Mouse (Mus musculus) macrophage (primary cell): Measurements from ENCODE around the gene Aqp7. TPM values are rescaled to one million over a fixed set of nuclear protein-coding genes. Genes with fewer than 3 reads are reported as not detected.
"Not testable (repeated sequence)": the region's sequence is repeated elsewhere in the genome, so short reads cannot be mapped to it uniquely, and the experiment has no call there.

ENCODE experiments used
- H3K27ac ChIP-seq: fragments of 350-480 bp; formaldehyde crosslinking; 2 replicates; pipeline ENCODE4 v1.9.0; 2021
- H3K36me3 ChIP-seq: fragments of 350-480 bp; formaldehyde crosslinking; 2 replicates; pipeline ENCODE4 v1.9.0; 2021; ENCODE audit errors: inconsistent target
- H3K4me3 ChIP-seq: fragments of 350-480 bp; formaldehyde crosslinking; 2 replicates; pipeline ENCODE4 v1.9.0; 2021; ENCODE audit errors: inconsistent target
- H3K79me2 ChIP-seq: fragments of 350-480 bp; formaldehyde crosslinking; 2 replicates; pipeline ENCODE4 v1.9.0; 2021; ENCODE audit errors: inconsistent target
- WGBS: methylation state at CpG from one replicate; pipeline ENCODE4 v1.1.7; 2026; ENCODE audit warnings: inconsistent platforms; ENCODE audit not compliant: missing documents; 5-methylcytosine and 5-hydroxymethylcytosine counted together
- polyA plus RNA-seq: library from polyadenylated mRNA; stranded (reverse); fragments of 250-400 nt; gene quantifications from 3 replicates; pipeline ENCODE4 v1.2.4, GENCODE M21; 2018; ENCODE audit warnings: inconsistent platforms
- total RNA-seq, 78 experiments: library from RNA; depleted of rRNA; stranded (reverse); fragments of 250-400 nt; gene quantifications; 1 replicate in 9 of 78; 2 replicates in 24 of 78; 3 replicates in 43 of 78; 4 replicates in 2 of 78; pipeline ENCODE4 v1.2.4; 2018; ENCODE audit warnings: inconsistent platforms in 56 of 78

The Aqp7 gene
- under 1 TPM in 2 of 26 experiments, not detected in 24; 0.26 to 0.53 TPM for total RNA-seq (2018; cell fraction: chromatin; rRNA removed)
- total RNA-seq (2018; cell fraction: cytosol; rRNA removed): not detected
- under 1 TPM in 1 of 26 experiments, not detected in 25; 0.28 TPM for total RNA-seq (2018; cell fraction: nucleus; rRNA removed)
- polyA plus RNA-seq: not detected in 3 replicates

- H3K4me3 ChIP-seq: no peak within 1 kb of the TSS
- no peaks in the 10 kb centered on the region for H3K79me2 ChIP-seq
- no peaks in the 10 kb centered on the region for H3K36me3 ChIP-seq
- no peak within 1 kb of the TSS for H3K27ac ChIP-seq
- WGBS: 81% methylated on average over 9 of the region's 9 CpGs
Observed at GRCm38 (mm10) chr4:41047524-41048271, at the start of gene Aqp7. Aqp7 (minus strand) TSS chr4:41048139.

- WGBS: 40% methylated on average over 13 of the region's 13 CpGs
- Histone ChIP-seq H3K27ac (no peak overlapping the region), H3K36me3 (no peaks in the 10 kb centered on the region), H3K79me2 (no peaks in the 10 kb centered on the region), H3K4me3 (no peak overlapping the region)
Observed at GRCm38 (mm10) chr4:41097381-41097780, 49.4 kb upstream of the Aqp7 start.

DNA sequence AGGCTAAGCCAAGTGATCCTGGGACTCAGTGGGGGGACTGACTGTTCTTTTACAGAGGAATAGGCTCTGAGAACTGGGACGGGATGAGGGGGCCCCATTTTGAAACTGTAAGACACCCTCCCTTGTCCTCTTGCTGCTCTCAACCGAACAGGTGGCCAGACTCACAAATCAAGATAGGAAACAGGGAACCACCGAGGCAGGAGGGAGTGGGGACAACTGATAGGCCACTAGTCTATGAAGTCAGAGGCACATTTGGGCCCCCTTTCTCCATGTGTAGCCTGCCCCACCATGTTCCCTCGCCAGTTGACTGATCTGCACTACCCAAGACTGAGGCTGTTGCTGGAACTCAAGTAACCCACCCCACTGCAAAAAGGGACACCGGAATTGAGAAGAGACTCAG, 48.9 kb upstream of the Aqp7 start:
- H3K27ac ChIP-seq: no peak overlapping the region
- WGBS: 69% methylated on average over 5 of the region's 5 CpGs
- no peaks in the 10 kb centered on the region for H3K79me2 ChIP-seq
- no peak overlapping the region for H3K4me3 ChIP-seq
- H3K36me3 ChIP-seq: no peaks in the 10 kb centered on the region

- no peak overlapping the region for H3K4me3 ChIP-seq
Observed at GRCm38 (mm10) chr4:41096169-41096568, 48.2 kb upstream of the Aqp7 start.

GRCm38 (mm10) chr4:41094361-41094760, 46.4 kb upstream of the Aqp7 start:
- Histone ChIP-seq H3K4me3 (no peak overlapping the region), H3K27ac (no peak overlapping the region), H3K79me2 (no peaks in the 10 kb centered on the region), H3K36me3 (no peaks in the 10 kb centered on the region)
- 72% methylated on average over 9 of the region's 9 CpGs for WGBS

More at GRCm38 (mm10) chr4:41096169-41096568, 48.2 kb upstream of the Aqp7 start:
- Histone ChIP-seq H3K79me2 (no peaks in the 10 kb centered on the region), H3K27ac (no peak overlapping the region), H3K36me3 (no peaks in the 10 kb centered on the region)
- 81% methylated on average over 8 of the region's 8 CpGs for WGBS

DNA sequence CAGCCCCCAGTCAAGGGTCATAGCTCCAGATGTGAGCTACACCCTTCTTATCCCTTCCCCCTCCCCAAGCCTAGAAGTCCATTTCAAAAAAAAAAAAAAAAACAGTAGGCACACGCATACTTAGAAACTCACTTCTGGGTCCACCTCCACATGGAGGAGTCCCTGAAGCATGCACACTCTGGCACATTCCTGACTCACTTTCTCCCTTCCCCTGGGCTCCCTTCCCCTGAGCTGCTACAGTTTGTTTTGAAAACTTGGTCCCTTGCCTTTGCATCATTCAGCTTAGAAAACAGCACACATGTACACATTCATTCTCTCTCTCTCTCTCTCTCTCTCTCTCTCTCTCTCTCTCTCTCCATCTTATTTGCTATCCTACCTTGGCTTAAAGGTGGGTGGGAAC, 45.0 kb upstream of the Aqp7 start:
- H3K36me3 ChIP-seq: no peaks in the 10 kb centered on the region
- WGBS: 80% methylated on average over 1 of the region's 1 CpGs
- no peak overlapping the region for H3K4me3 ChIP-seq
- H3K79me2 ChIP-seq: no peaks in the 10 kb centered on the region
- H3K27ac ChIP-seq: no peak overlapping the region

GRCm38 (mm10) chr4:41091391-41091790, 43.5 kb upstream of the Aqp7 start:
- WGBS: 40% methylated on average over 3 of the region's 3 CpGs
- Histone ChIP-seq H3K27ac (no peak overlapping the region), H3K79me2 (no peaks in the 10 kb centered on the region), H3K4me3 (no peak overlapping the region), H3K36me3 (no peaks in the 10 kb centered on the region)

GRCm38 (mm10) chr4:41089705-41090104, 41.8 kb upstream of the Aqp7 start:
- Histone ChIP-seq H3K4me3 (no peak overlapping the region), H3K36me3 (no peaks in the 10 kb centered on the region), H3K79me2 (no peaks in the 10 kb centered on the region), H3K27ac (no peak overlapping the region)
- WGBS: 78% methylated on average over 1 of the region's 2 CpGs

DNA sequence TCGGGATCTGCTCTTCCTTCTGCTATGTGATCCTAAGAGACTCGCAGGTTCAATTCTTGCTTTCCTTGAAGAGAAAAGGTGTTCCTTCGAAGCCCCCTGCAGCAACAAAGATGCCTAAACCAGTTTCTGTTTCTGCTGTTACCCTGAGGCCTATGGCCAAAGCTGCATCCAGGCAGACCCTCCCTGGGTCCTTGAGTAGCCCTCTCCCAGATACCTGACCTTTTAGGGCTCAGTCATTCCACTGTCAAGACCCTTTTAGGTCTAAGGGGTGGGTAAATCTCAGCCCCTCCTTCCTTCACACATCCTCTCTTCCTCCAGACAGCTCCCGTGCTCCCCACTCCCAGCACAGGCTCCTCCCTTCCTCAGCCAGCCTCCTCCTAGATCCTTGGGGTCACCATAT, 41.2 kb upstream of the Aqp7 start:
- Histone ChIP-seq H3K79me2 (no peaks in the 10 kb centered on the region), H3K36me3 (no peaks in the 10 kb centered on the region), H3K27ac (no peak overlapping the region), H3K4me3 (no peak overlapping the region)
- WGBS: 74% methylated on average over 4 of the region's 4 CpGs

- 82% methylated on average over 16 of the region's 16 CpGs for WGBS
Observed at GRCm38 (mm10) chr4:41087459-41088298, 39.7 kb upstream of the Aqp7 start.

GRCm38 (mm10) chr4:41086947-41087346, 39.0 kb upstream of the Aqp7 start:
- Histone ChIP-seq H3K36me3 (no peaks in the 10 kb centered on the region), H3K27ac (no peak overlapping the region), H3K79me2 (no peaks in the 10 kb centered on the region), H3K4me3 (no peak overlapping the region)
- 77% methylated on average over 9 of the region's 9 CpGs for WGBS

More at GRCm38 (mm10) chr4:41087459-41088298, 39.7 kb upstream of the Aqp7 start:
- Histone ChIP-seq H3K27ac (no peak overlapping the region), H3K4me3 (no peak overlapping the region), H3K79me2 (no peaks in the 10 kb centered on the region), H3K36me3 (no peaks in the 10 kb centered on the region)

GRCm38 (mm10) chr4:41084819-41085218, 36.9 kb upstream of the Aqp7 start:
- Histone ChIP-seq H3K4me3 (no peak overlapping the region), H3K27ac (no peak overlapping the region), H3K79me2 (no peaks in the 10 kb centered on the region), H3K36me3 (no peaks in the 10 kb centered on the region)
- 93% methylated on average over 4 of the region's 4 CpGs for WGBS

DNA sequence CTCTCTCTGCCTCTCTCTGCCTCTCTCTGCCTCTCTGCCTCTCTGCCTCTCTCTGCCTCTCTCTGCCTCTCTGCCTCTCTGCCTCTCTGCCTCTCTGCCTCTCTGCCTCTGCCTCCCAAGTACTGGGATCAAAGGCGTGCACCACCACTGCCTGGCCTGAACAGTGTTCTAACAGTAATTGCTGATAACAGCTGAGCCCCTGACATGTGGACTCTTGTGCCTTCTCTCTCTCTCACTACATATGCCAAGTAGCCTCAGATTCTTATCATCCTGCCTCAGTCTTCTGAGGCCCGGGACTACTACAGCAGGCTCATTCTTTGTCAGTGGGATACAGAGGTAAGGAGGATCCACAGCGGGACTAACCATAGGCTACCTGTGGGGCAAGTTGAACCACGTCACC, 34.9 kb upstream of the Aqp7 start:
- H3K36me3 ChIP-seq, H3K79me2 ChIP-seq, H3K27ac ChIP-seq, H3K4me3 ChIP-seq: not testable (repeated sequence)
- 76% methylated on average over 4 of the region's 4 CpGs for WGBS

DNA sequence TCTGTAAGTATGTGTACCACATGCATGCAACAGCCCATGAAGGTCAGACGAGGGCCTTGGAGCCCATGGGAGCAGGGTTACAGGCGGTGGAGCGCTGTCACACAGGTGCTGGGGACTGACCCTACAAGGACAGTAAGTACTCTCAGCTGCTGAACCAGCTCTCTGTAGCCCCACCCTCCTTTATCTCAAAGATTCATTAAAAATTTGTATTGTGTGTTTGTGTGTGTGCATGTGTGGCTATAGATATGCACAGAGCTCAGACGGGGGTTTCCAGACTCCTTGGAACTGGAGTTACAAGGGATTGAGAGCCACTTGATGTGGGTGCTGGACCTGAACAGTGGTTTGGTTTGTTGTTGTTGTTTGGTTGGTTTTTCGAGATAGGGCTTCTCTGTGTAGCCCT, 33.8 kb upstream of the Aqp7 start:
- Histone ChIP-seq H3K4me3 (no peak overlapping the region), H3K27ac (no peak overlapping the region), H3K36me3 (no peaks in the 10 kb centered on the region), H3K79me2 (no peaks in the 10 kb centered on the region)
- 88% methylated on average over 5 of the region's 5 CpGs for WGBS

DNA sequence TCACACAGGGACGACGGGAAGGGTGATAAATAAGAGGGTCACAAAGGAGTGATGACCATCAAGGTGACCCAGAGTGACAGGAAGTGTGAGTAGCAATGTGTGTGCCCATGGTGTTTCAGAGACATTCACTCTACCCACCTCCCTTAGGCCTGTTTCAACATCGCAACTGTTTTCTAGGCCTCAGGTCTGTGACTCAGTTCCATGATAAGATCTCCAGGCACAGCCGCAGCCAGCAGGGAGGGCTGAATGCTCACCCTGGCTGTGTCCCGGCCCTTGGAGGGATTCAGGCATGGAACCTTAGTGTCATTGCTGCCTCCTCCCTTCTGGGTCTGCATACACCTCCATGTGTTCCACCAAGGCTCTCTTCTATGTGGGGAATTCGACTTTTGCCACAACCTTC, 30.8 kb upstream of the Aqp7 start:
- no peaks in the 10 kb centered on the region for H3K79me2 ChIP-seq
- H3K4me3 ChIP-seq: no peak overlapping the region
- H3K27ac ChIP-seq: no peak overlapping the region
- WGBS: 86% methylated on average over 6 of the region's 6 CpGs
- H3K36me3 ChIP-seq: no peaks in the 10 kb centered on the region
